Mouse (Mus musculus): ENCODE results near the gene Hspb7. TPM values are rescaled to one million over a fixed set of nuclear protein-coding genes. Genes with fewer than 3 reads are reported as not detected.

The Hspb7 gene
- total RNA-seq, 1 experiment from 2014 or later: 1.3 TPM

- ATAC-seq (replicated peaks in 1 of 2; ENCODE audit: insufficient read depth in 1 of 2, low FRiP score in 2 of 2, low TSS enrichment in 1 of 2, low read depth in 1 of 2, poor library complexity in 2 of 2, severe bottlenecking in 2 of 2): no peak
Measured at GRCm38 (mm10) chr4:141460481-141460880, 39.9 kb downstream of the Hspb7 start.

- no peak for ATAC-seq (replicated peaks in 1 of 2; ENCODE audit: insufficient read depth in 1 of 2, low FRiP score in 2 of 2, low TSS enrichment in 1 of 2, low read depth in 1 of 2, poor library complexity in 2 of 2, severe bottlenecking in 2 of 2)
Measured at GRCm38 (mm10) chr4:141461088-141461487, 40.5 kb downstream of the Hspb7 start.

GRCm38 (mm10) chr4:141461576-141461975 lies 41.0 kb downstream of the Hspb7 start:
- ATAC-seq (replicated peaks in 1 of 2; ENCODE audit: insufficient read depth in 1 of 2, low FRiP score in 2 of 2, low TSS enrichment in 1 of 2, low read depth in 1 of 2, poor library complexity in 2 of 2, severe bottlenecking in 2 of 2): no peak

GRCm38 (mm10) chr4:141463472-141463871 lies 42.9 kb downstream of the Hspb7 start:
- no peak for ATAC-seq (replicated peaks in 1 of 2; ENCODE audit: insufficient read depth in 1 of 2, low FRiP score in 2 of 2, low TSS enrichment in 1 of 2, low read depth in 1 of 2, poor library complexity in 2 of 2, severe bottlenecking in 2 of 2)

GRCm38 (mm10) chr4:141464722-141465121 lies 44.1 kb downstream of the Hspb7 start:
- ATAC-seq (replicated peaks in 1 of 2; ENCODE audit: insufficient read depth in 1 of 2, low FRiP score in 2 of 2, low TSS enrichment in 1 of 2, low read depth in 1 of 2, poor library complexity in 2 of 2, severe bottlenecking in 2 of 2): no peak

- ATAC-seq (replicated peaks in 1 of 2; ENCODE audit: insufficient read depth in 1 of 2, low FRiP score in 2 of 2, low TSS enrichment in 1 of 2, low read depth in 1 of 2, poor library complexity in 2 of 2, severe bottlenecking in 2 of 2): no peak
Measured at GRCm38 (mm10) chr4:141465512-141466288, 45.1 kb downstream of the Hspb7 start.

GRCm38 (mm10) chr4:141466289-141466795 lies 45.8 kb downstream of the Hspb7 start:
- no peak for ATAC-seq (replicated peaks in 1 of 2; ENCODE audit: insufficient read depth in 1 of 2, low FRiP score in 2 of 2, low TSS enrichment in 1 of 2, low read depth in 1 of 2, poor library complexity in 2 of 2, severe bottlenecking in 2 of 2)

GRCm38 (mm10) chr4:141466844-141467580 lies 46.4 kb downstream of the Hspb7 start:
- no peak for ATAC-seq (replicated peaks in 1 of 2; ENCODE audit: insufficient read depth in 1 of 2, low FRiP score in 2 of 2, low TSS enrichment in 1 of 2, low read depth in 1 of 2, poor library complexity in 2 of 2, severe bottlenecking in 2 of 2)

GRCm38 (mm10) chr4:141467581-141467927 lies 47.0 kb downstream of the Hspb7 start:
- ATAC-seq (replicated peaks in 1 of 2; ENCODE audit: insufficient read depth in 1 of 2, low FRiP score in 2 of 2, low TSS enrichment in 1 of 2, low read depth in 1 of 2, poor library complexity in 2 of 2, severe bottlenecking in 2 of 2): no peak

- ATAC-seq (replicated peaks in 1 of 2; ENCODE audit: insufficient read depth in 1 of 2, low FRiP score in 2 of 2, low TSS enrichment in 1 of 2, low read depth in 1 of 2, poor library complexity in 2 of 2, severe bottlenecking in 2 of 2): no peak
Measured at GRCm38 (mm10) chr4:141468576-141468975, 48.0 kb downstream of the Hspb7 start.

- ATAC-seq (replicated peaks in 1 of 2; ENCODE audit: insufficient read depth in 1 of 2, low FRiP score in 2 of 2, low TSS enrichment in 1 of 2, low read depth in 1 of 2, poor library complexity in 2 of 2, severe bottlenecking in 2 of 2): no peak
Measured at GRCm38 (mm10) chr4:141469343-141469742, 48.8 kb downstream of the Hspb7 start.

GRCm38 (mm10) chr4:141471491-141471890 lies 50.9 kb downstream of the Hspb7 start:
- no peak for ATAC-seq (replicated peaks in 1 of 2; ENCODE audit: insufficient read depth in 1 of 2, low FRiP score in 2 of 2, low TSS enrichment in 1 of 2, low read depth in 1 of 2, poor library complexity in 2 of 2, severe bottlenecking in 2 of 2)

GRCm38 (mm10) chr4:141472641-141473321 lies 52.2 kb downstream of the Hspb7 start:
- no peak for ATAC-seq (replicated peaks in 1 of 2; ENCODE audit: insufficient read depth in 1 of 2, low FRiP score in 2 of 2, low TSS enrichment in 1 of 2, low read depth in 1 of 2, poor library complexity in 2 of 2, severe bottlenecking in 2 of 2)

- ATAC-seq (replicated peaks in 1 of 2; ENCODE audit: insufficient read depth in 1 of 2, low FRiP score in 2 of 2, low TSS enrichment in 1 of 2, low read depth in 1 of 2, poor library complexity in 2 of 2, severe bottlenecking in 2 of 2): no peak
Measured at GRCm38 (mm10) chr4:141474431-141474830, 53.9 kb downstream of the Hspb7 start.

Other genes starting within 250 kb of the Hspb7 start
- 0.81 and 3.5 TPM in 2 replicates for gene Rsg1, start 206.8 kb upstream of the Hspb7 start, total RNA-seq (2017)
- gene Arhgef19, start 181.3 kb upstream of the Hspb7 start, total RNA-seq (2017): not detected in 2 replicates
- 1.0 TPM in 1 of 2 replicates, not detected in the other for gene Epha2, start 119.5 kb upstream of the Hspb7 start, total RNA-seq (2017)
- not detected in 2 replicates for gene Fam131c, start 52.6 kb upstream of the Hspb7 start, total RNA-seq (2017)
- not detected in 2 replicates for gene Clcnka, start 22.1 kb upstream of the Hspb7 start, total RNA-seq (2017)
- not detected in 2 replicates for gene Clcnkb, start 4.8 kb upstream of the Hspb7 start, total RNA-seq (2017)
- not detected in 2 replicates for gene Srarp, start 15.3 kb downstream of the Hspb7 start, total RNA-seq (2017)
- gene Zbtb17, start 23.9 kb downstream of the Hspb7 start, total RNA-seq (2017): 22.1 and 22.3 TPM in 2 replicates
- 26.7 and 39.0 TPM in 2 replicates for gene Spen, start 117.8 kb downstream of the Hspb7 start, total RNA-seq (2017)
- gene Fblim1, start 185.3 kb downstream of the Hspb7 start, total RNA-seq (2017): 0.13 and 0.35 TPM in 2 replicates
- 0.60 and 0.63 TPM in 2 replicates for gene Tmem82, start 197.9 kb downstream of the Hspb7 start, total RNA-seq (2017)
- gene Slc25a34, start 203.0 kb downstream of the Hspb7 start, total RNA-seq (2017): not detected in 2 replicates
- gene Plekhm2, start 244.1 kb downstream of the Hspb7 start, total RNA-seq (2017): 9.9 and 16.5 TPM in 2 replicates